Mouse (Mus musculus) testis, adult 2 months (tissue): Measurements from ENCODE around the gene Rangap1. TPM values are rescaled to one million over a fixed set of nuclear protein-coding genes. Genes with fewer than 3 reads are reported as not detected.
"Not testable (repeated sequence)": the region's sequence is repeated elsewhere in the genome, so short reads cannot be mapped to it uniquely, and the experiment has no call there.

Experiments used
- H3K27ac ChIP-seq: fragments of 200-500 bp; 2 replicates; pipeline ENCODE4 v1.5.1; 2012; ENCODE audit warnings: low read depth, low read length; ENCODE audit not compliant: control insufficient read depth, insufficient read depth
- H3K27me3 ChIP-seq: fragments of 200-500 bp; 2 replicates; pipeline ENCODE4 v1.6.1; 2012; ENCODE audit warnings: mild to moderate bottlenecking, low read length, moderate library complexity; ENCODE audit not compliant: control insufficient read depth, insufficient read depth
- H3K36me3 ChIP-seq: fragments of 200-500 bp; 2 replicates; pipeline ENCODE4 v1.6.1; 2012; ENCODE audit warnings: mild to moderate bottlenecking, low read length; ENCODE audit not compliant: control insufficient read depth, insufficient read depth
- H3K4me1 ChIP-seq: fragments of 200-500 bp; 2 replicates; pipeline ENCODE4 v1.6.1; 2012; ENCODE audit warnings: low read length; ENCODE audit not compliant: control insufficient read depth, insufficient read depth
- H3K4me3 ChIP-seq: fragments of 200-500 bp; 2 replicates; pipeline ENCODE4 v1.5.1; 2012; ENCODE audit warnings: low read depth, mild to moderate bottlenecking, low read length, moderate library complexity, mixed read lengths; ENCODE audit not compliant: control insufficient read depth
- CTCF ChIP-seq: fragments of 200-500 bp; IDR thresholded peaks from 2 replicates; pipeline ENCODE4 v1.5.1; 2012; ENCODE audit warnings: low read depth, mild to moderate bottlenecking, inconsistent platforms, low read length, moderate library complexity; ENCODE audit not compliant: control insufficient read depth, insufficient read depth, insufficient replicate concordance
- POLR2A ChIP-seq: fragments of 200-500 bp; IDR thresholded peaks from 2 replicates; pipeline ENCODE4 v1.6.1; 2012; ENCODE audit warnings: low read depth, mild to moderate bottlenecking, inconsistent platforms, low read length, moderate library complexity; ENCODE audit not compliant: control insufficient read depth
- polyA plus RNA-seq: library from polyadenylated mRNA; depleted of rRNA; stranded (reverse); fragments of >200 nt; gene quantifications from 2 replicates; pipeline ENCODE4 v1.2.3, GENCODE M21; 2012

Rangap1 gene
- polyA plus RNA-seq, 1 experiment, result 234 TPM

DNA sequence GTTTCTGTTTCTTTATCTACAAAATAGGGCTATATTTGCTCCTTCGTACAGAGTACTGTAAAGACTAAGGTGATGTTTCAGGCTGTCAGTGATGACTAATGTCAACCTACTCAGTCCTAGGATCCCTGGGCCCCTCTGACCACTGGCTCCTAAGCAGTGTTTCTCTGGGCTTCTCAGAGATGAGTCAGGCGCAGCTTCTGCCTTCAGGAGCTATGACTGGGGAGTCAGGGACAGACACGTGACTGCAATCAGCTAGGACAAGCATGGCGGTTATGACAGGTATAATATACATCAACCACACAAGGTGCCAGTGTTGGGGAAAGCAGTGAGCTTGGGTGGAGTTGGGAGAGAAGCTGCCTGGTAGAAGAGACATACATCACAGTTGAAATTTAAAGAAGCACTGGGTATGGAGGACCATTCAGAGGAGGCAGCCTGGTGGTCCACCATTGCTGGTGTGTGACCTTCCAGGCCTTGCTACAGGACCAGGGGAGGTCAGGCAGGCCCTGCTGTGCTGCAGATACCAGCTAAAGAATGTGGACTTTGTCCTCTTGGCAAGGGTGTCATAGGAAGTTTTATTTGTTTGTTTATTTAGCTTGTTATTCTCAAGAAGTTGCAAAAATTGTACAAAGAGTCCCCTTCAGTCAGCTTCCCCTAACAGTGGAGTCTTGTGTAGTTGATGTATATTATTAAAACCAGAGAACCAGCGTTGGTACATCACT is 15.2 kb upstream of the Rangap1 start:
- Histone ChIP-seq H3K4me1 (no peaks in the 10 kb centered on the region), H3K27ac (peak overlapping the region; percentile 67), H3K4me3 (peak overlapping the region; percentile 27), H3K27me3 (no peaks in the 10 kb centered on the region), H3K36me3 (no peaks in the 10 kb centered on the region)
- TF ChIP-seq POLR2A, result no peak
- no peak for TF ChIP-seq CTCF

DNA sequence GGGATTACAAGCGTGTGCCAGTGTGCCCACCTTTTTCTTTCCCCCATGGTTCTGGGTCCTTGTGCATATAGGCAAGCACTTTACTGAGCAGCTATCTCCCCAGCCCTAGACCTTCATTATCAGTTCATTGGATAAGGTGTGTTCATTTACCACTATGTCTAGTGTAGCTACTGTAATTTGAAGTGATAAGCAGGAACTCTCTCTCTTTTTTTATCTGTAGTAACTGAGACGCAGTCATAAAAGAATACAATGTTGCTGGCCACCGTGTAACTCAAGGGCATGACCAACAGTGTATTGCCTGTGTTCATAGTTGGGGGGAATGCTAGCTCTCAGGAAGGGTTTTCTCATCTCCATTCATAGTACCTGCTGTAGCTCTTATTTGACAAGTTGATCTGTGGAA is 14.2 kb upstream of the Rangap1 start:
- H3K36me3 ChIP-seq, result no peaks in the 10 kb centered on the region
- H3K4me3 ChIP-seq, result peak overlapping the region; percentile 54
- TF ChIP-seq POLR2A (no peak), CTCF (no peak)
- no peaks in the 10 kb centered on the region for H3K27me3 ChIP-seq
- peak overlapping the region; percentile 69 for H3K27ac ChIP-seq
- H3K4me1 ChIP-seq, result no peaks in the 10 kb centered on the region

DNA sequence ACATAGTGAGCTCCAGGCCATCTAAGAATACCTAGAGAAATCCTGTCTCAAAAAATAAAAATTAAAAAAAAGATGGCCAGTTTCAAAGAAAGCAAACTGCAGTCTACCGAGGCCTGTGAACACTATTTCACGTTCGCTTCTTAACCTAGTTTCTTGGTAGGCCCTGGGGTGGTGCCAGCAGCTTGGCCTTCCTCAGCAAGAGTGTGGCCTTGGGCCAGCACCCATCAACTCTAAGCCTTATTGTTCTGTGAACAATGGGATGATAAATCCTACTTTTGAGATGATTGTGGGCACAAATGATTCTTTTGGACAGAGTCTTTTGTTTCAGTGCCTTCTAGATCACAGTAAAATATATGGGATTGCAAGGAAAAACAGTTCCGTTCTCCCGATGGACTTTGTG is 13.4 kb upstream of the Rangap1 start:
- TF ChIP-seq CTCF (no peak), POLR2A (no peak)
- H3K27me3 ChIP-seq, result no peaks in the 10 kb centered on the region
- H3K27ac ChIP-seq, result no peak overlapping the region; the same call in 1 of the 2 replicates
- no peaks in the 10 kb centered on the region for H3K36me3 ChIP-seq
- H3K4me3 ChIP-seq, result no peak overlapping the region
- no peaks in the 10 kb centered on the region for H3K4me1 ChIP-seq

DNA sequence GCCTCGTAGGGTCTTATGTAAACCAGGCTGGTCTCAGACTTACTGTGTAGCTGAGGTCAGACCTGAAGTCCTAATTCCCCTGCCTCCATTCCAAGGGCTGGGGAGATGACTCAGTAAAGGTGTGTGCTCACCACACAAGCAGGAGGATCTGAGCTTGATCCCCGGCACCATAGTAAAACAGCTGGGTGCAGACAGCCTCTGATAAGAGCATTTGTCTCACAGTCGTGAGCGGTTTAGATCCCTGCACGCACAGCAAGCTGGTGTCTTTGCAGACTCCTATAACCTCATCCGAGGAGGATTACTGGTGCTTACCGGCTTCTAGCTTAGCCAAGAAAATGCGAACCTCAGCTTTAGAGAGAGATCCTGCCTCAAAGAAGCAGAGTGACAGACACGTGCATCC is 8.3 kb upstream of the Rangap1 start:
- Histone ChIP-seq H3K36me3 (no peaks in the 10 kb centered on the region), H3K4me3 (no peak overlapping the region), H3K4me1 (no peaks in the 10 kb centered on the region), H3K27ac (no peak overlapping the region), H3K27me3 (no peaks in the 10 kb centered on the region)
- TF ChIP-seq CTCF (no peak), POLR2A (no peak)

DNA sequence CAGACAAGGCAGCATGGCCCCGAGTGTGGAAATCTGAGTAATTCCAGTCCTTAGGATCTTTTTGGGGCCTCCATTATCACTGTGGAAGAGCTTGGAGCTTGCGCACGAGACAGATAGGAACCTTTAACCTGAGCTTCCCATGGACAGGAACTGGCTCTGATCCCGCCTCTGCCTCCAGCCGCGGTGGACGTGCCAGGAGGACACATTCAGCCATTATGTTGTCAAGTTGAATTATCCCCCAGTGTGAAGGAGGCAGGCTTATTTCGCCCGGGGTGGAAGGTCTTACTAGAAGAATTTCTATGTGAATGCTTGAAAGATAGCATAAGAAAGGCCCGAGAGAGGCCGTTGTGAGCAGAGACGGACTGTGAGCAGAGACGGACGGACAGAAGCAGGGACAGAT is 4.4 kb upstream of the Rangap1 start:
- H3K36me3 ChIP-seq, result no peaks in the 10 kb centered on the region
- H3K4me3 ChIP-seq, result no peak overlapping the region
- no peaks in the 10 kb centered on the region for H3K27me3 ChIP-seq
- peak overlapping the region; percentile 57 for H3K27ac ChIP-seq
- TF ChIP-seq POLR2A, result no peak
- no peak for TF ChIP-seq CTCF
- H3K4me1 ChIP-seq, result no peaks in the 10 kb centered on the region; the same call in none of the 2 replicates

DNA sequence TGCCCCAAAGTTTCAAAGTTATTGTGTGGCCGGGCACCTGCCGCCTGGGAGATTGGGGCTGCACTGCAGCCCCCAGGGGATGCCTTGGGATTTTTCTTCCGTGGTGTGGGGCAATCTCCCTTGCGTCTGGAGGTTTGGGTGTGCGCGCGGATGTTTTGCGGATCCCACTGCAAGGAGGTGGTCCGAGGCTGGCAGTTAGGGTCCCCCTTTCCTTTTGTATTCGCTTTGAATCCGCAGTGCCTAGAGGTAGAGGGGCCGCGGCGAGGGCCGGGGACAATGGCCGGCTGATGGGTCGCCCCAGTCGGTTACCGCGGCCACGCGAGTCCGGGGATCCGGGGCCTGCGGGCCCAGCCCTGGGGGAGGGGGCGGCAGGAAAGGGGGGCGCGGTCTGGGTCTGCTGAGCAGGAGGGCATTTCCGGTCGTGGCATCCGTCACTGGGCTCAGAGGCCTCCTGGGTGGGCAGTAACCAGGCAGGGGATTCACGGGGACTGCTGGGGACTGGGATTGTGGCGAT is 328 bp upstream of the Rangap1 start:
- no peaks in the 10 kb centered on the region for H3K36me3 ChIP-seq
- peak; percentile 36; the same call in 1 of the 2 replicates for TF ChIP-seq POLR2A
- no peak for TF ChIP-seq CTCF
- no peaks in the 10 kb centered on the region for H3K27me3 ChIP-seq
- no peaks in the 10 kb centered on the region; the same call in none of the 2 replicates for H3K4me1 ChIP-seq
- H3K27ac ChIP-seq, result peak overlapping the region; percentile 75
- peak overlapping the region; percentile 75 for H3K4me3 ChIP-seq

DNA sequence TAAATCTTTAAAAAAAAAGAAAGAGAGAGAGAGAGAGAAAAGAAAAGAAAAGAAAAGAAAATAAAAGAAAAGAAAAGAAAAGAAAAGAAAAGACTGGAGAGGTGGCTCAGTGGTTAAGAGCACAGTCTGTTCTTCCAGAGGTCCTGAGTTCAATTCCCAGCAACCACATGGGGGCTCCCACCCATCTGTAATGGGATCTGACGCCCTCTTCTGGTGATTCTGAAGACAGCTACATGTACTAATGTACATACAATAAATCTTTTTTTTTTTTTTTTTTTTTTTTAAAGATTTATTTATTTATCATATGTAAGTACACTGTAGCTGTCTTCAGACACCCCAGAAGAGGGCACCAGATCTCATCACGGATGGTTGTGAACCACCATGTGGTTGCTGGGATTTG is 3.0 kb downstream of the Rangap1 start:
- H3K4me3 ChIP-seq, H3K36me3 ChIP-seq, H3K27me3 ChIP-seq, H3K27ac ChIP-seq, H3K4me1 ChIP-seq: not testable (repeated sequence)
